Mouse (Mus musculus): Measurements from ENCODE around the gene Tubg1. TPM values are rescaled to one million over a fixed set of nuclear protein-coding genes. Genes with fewer than 3 reads are reported as not detected.
A peak's percentile ranks its signal among the peaks of the same experiment; 100 is the strongest.

Gene Tubg1
- polyA plus RNA-seq, 1 experiment: 87.5 TPM

DNA sequence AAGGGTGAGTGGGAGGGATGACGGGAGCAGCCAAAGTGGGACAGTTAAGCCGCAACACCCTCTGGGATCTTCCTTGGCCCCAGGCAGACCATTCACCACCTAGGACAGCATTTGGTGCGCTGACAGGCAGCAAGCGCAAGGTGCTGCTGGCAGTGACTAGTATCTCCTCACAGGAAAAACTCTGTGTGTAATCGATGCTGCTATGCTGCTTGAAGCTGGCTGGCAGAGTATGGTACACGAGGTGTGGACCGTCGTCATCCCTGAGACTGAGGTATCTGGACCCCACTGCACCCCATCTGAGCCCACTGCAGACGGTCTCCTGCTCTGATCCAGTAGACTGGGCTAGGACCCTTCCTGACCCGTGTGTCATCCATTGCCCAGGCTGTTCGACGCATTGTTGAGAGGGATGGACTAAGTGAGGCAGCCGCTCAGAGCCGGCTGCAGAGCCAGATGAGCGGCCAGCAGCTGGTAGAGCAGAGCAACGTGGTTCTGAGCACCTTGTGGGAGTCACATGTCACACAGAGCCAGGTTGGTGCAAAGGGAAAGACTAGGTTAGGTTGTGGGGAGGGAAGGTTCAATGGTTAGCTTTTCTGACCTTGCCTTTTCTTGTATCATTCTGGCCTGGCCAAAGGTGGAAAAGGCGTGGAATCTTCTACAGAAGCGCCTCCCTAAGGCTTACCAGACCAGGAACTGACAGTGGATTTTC, 34.0 kb upstream of the Tubg1 start:
- H3K79me2 ChIP-seq (ENCODE audit: control insufficient read depth, insufficient read depth): peaks cover 20% of the 10 kb centered on the region
- no peak overlapping the region for H3ac ChIP-seq (ENCODE audit: control insufficient read depth, insufficient read length)
- peak overlapping the region; percentile 68 for H3K4me3 ChIP-seq
- H3K36me3 ChIP-seq (ENCODE audit: control insufficient read depth, insufficient read depth): peaks cover 18% of the 10 kb centered on the region
- TF ChIP-seq TCF12 (IDR thresholded peaks at IDR 0.05; ENCODE audit: insufficient read depth, poor library complexity, severe bottlenecking) (no peak), E2F4 (IDR thresholded peaks at IDR 0.05; ENCODE audit: insufficient read depth) (no peak), POLR2AphosphoS2 (IDR thresholded peaks at IDR 0.05; ENCODE audit: insufficient read length, low read depth) (no peak), USF1 (IDR thresholded peaks at IDR 0.05; ENCODE audit: low read depth) (no peak), POLR2A (IDR thresholded peaks at IDR 0.05; ENCODE audit: insufficient read length, low read depth) (no peak), MYOG (IDR thresholded peaks at IDR 0.05; ENCODE audit: control insufficient read depth in 1 of 3, insufficient read depth in 1 of 3, insufficient read length in 2 of 3, low read depth in 2 of 3) (no peak), CEBPB (IDR thresholded peaks at IDR 0.05; ENCODE audit: insufficient read depth, poor library complexity, severe bottlenecking) (no peak), MYOD1 (IDR thresholded peaks at IDR 0.05; ENCODE audit: control insufficient read depth in 1 of 3, insufficient read length in 2 of 3, low read depth in 2 of 3) (no peak), MAX (IDR thresholded peaks at IDR 0.05; ENCODE audit: low read depth) (no peak), REST (IDR thresholded peaks at IDR 0.05; ENCODE audit: insufficient read depth, insufficient read length) (no peak)
- H3K27me3 ChIP-seq (ENCODE audit: control insufficient read depth, insufficient read depth, insufficient read length): no peaks in the 10 kb centered on the region
- H3K4me2 ChIP-seq (ENCODE audit: low read depth): peak overlapping the region; percentile 94

DNA sequence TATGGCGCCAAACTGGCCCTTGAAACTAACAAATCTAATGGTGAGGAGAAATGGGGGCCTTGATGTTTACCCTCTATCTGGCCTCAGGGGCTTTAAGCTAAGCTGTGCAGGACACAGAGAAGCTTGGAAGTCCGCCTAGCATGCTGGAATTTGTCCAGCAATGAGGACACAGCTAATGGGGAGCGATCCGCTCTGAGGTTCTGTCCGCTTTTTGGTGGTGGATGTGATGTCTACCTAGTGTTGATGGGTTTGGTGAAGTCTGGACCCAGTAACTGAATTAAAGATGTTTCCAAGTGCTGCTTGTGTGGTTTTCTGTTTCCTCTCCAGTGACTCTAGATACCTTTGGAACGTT, 33.4 kb upstream of the Tubg1 start:
- H3K36me3 ChIP-seq (ENCODE audit: control insufficient read depth, insufficient read depth): peaks cover 21% of the 10 kb centered on the region
- no peaks in the 10 kb centered on the region for H3K27me3 ChIP-seq (ENCODE audit: control insufficient read depth, insufficient read depth, insufficient read length)
- H3K4me3 ChIP-seq: peak overlapping the region; percentile 68
- H3ac ChIP-seq (ENCODE audit: control insufficient read depth, insufficient read length): no peak overlapping the region
- H3K79me2 ChIP-seq (ENCODE audit: control insufficient read depth, insufficient read depth): peaks cover 20% of the 10 kb centered on the region
- no peak for TF ChIP-seq MYOG (IDR thresholded peaks at IDR 0.05; ENCODE audit: control insufficient read depth in 1 of 3, insufficient read depth in 1 of 3, insufficient read length in 2 of 3, low read depth in 2 of 3)
- no peak for TF ChIP-seq REST (IDR thresholded peaks at IDR 0.05; ENCODE audit: insufficient read depth, insufficient read length)
- TF ChIP-seq TCF12 (IDR thresholded peaks at IDR 0.05; ENCODE audit: insufficient read depth, poor library complexity, severe bottlenecking): no peak
- TF ChIP-seq SRF (IDR thresholded peaks at IDR 0.05; ENCODE audit: control insufficient read depth, insufficient read length, low read depth): no peak
- TF ChIP-seq CEBPB (IDR thresholded peaks at IDR 0.05; ENCODE audit: insufficient read depth, poor library complexity, severe bottlenecking): no peak
- TF ChIP-seq E2F4 (IDR thresholded peaks at IDR 0.05; ENCODE audit: insufficient read depth): no peak
- TF ChIP-seq USF1 (IDR thresholded peaks at IDR 0.05; ENCODE audit: low read depth): no peak
- no peak for TF ChIP-seq POLR2AphosphoS2 (IDR thresholded peaks at IDR 0.05; ENCODE audit: insufficient read length, low read depth)
- no peak for TF ChIP-seq TCF3 (IDR thresholded peaks at IDR 0.05; ENCODE audit: insufficient read length, low read depth)
- no peak for TF ChIP-seq MAX (IDR thresholded peaks at IDR 0.05; ENCODE audit: low read depth)
- TF ChIP-seq MYOD1 (IDR thresholded peaks at IDR 0.05; ENCODE audit: control insufficient read depth in 1 of 3, insufficient read length in 2 of 3, low read depth in 2 of 3): no peak
- TF ChIP-seq POLR2A (IDR thresholded peaks at IDR 0.05; ENCODE audit: insufficient read length, low read depth): no peak
- peak overlapping the region; percentile 94 for H3K4me2 ChIP-seq (ENCODE audit: low read depth)

DNA sequence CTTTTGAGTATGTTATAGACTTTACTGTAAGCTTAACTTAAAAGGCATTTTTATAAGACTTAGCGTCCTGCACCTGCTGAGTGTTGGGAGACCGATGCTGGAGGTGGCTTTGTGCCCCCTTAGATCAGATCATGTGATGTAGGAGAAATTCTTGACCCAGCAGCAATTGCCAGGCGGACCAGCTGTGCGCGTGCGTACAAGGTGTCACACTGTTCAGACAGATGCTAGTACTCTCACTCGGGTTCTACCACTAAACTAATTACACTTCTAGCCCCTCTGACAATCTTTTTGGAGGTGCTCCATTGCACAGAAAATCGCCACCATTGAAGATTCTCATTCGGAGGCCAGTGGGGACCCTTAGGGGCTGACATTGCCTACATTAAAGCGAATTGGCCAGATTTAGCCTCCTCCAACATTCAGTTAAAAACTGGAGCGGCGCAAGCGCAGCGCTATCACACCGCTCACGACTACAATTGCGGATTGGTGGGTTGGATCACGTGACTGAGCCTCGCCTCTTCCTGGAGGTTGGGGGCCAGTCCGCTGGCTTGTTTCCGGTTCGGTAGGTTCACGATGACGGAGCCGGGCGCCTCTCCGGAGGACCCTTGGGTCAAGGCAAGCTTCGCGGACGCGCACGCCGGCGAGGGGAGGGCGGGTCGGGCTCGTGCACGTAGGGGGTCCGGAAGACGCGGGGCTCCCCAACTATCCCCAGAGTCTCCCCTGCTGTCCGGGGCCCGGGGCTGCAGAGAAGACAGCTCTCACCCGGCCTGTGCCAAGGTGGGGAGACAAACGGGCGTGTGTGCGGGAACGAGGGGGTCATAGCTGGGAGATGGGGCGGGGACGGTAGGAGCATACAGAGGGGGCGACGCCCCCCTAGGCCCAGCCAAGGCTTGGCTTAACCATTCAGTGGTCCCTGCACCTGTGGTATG, 32.7 kb upstream of the Tubg1 start, which contains the start of gene Mlx:
Gene Mlx (plus strand): TSS at position 522 of the 926 bp plus-strand sequence.
- TF ChIP-seq POLR2A (IDR thresholded peaks at IDR 0.05; ENCODE audit: insufficient read length, low read depth) (peak; percentile 68), CEBPB (IDR thresholded peaks at IDR 0.05; ENCODE audit: insufficient read depth, poor library complexity, severe bottlenecking) (no peak), USF1 (IDR thresholded peaks at IDR 0.05; ENCODE audit: low read depth) (peak; percentile 99), MYOD1 (IDR thresholded peaks at IDR 0.05; ENCODE audit: control insufficient read depth in 1 of 3, insufficient read length in 2 of 3, low read depth in 2 of 3) (peak in 1 of 3 experiments; percentile 54), POLR2AphosphoS2 (IDR thresholded peaks at IDR 0.05; ENCODE audit: insufficient read length, low read depth) (peak; percentile 95), MYOG (IDR thresholded peaks at IDR 0.05; ENCODE audit: control insufficient read depth in 1 of 3, insufficient read depth in 1 of 3, insufficient read length in 2 of 3, low read depth in 2 of 3) (peak in 1 of 3 experiments; percentile 58), E2F4 (IDR thresholded peaks at IDR 0.05; ENCODE audit: insufficient read depth) (no peak)
- H3K79me2 ChIP-seq (ENCODE audit: control insufficient read depth, insufficient read depth): peaks cover 20% of the 10 kb centered on the region
- H3K4me3 ChIP-seq: peak within 1 kb of the TSS; percentile 68
- H3K36me3 ChIP-seq (ENCODE audit: control insufficient read depth, insufficient read depth): peaks cover 28% of the 10 kb centered on the region
- no peaks in the 10 kb centered on the region for H3K27me3 ChIP-seq (ENCODE audit: control insufficient read depth, insufficient read depth, insufficient read length)
- H3ac ChIP-seq (ENCODE audit: control insufficient read depth, insufficient read length): peak within 1 kb of the TSS; percentile 48
- peak within 1 kb of the TSS; percentile 94 for H3K4me2 ChIP-seq (ENCODE audit: low read depth)

DNA sequence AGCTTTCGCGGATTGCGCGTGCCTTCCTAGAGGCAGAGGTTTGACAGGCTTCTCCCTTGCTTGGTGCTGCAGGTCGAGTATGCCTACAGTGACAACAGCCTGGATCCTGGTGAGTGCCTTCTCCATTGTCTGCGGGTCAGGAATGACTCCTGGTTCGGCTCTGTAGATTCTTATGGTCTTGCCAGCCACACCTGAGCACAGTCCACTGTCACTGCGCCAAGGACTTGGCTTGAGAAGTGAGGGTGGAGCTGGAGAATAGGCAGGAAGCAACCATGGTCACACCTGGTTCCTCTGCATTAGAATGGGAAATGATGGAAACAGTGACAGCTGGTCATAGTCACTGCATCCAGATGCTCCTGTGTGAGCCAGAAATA, 32.1 kb upstream of the Tubg1 start:
- peak overlapping the region; percentile 48 for H3ac ChIP-seq (ENCODE audit: control insufficient read depth, insufficient read length)
- H3K79me2 ChIP-seq (ENCODE audit: control insufficient read depth, insufficient read depth): peaks cover 20% of the 10 kb centered on the region
- peak overlapping the region; percentile 68 for H3K4me3 ChIP-seq
- peak overlapping the region; percentile 94 for H3K4me2 ChIP-seq (ENCODE audit: low read depth)
- peaks cover 28% of the 10 kb centered on the region for H3K36me3 ChIP-seq (ENCODE audit: control insufficient read depth, insufficient read depth)
- no peaks in the 10 kb centered on the region for H3K27me3 ChIP-seq (ENCODE audit: control insufficient read depth, insufficient read depth, insufficient read length)
- no peak for TF ChIP-seq TCF12 (IDR thresholded peaks at IDR 0.05; ENCODE audit: insufficient read depth, poor library complexity, severe bottlenecking)
